Comparison of ENCODE assay signal across 8 mouse cellular contexts in the genomic region with DNA sequence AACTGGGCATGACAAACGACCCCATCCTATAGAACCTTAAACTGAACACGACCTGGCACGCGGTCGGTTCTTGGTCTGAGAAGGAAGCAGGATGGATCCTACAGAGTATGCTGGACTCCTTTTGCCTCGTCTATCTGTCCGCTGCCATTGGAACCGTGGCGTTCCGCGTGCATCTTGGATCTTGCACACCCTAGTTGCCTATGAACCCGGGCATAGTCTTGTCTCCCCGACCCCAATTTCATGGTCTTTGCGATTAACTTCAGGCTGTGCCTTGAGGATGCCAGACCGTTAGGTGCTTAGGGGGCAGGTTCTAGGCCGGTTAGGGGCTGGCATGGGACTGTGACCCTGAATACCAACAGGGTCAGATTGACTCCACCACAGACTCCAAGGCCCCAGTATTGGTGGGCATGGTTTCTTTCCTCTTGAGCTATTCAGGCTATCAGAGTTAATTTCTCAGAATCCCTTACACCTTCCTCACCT. TPM values are rescaled to one million over a fixed set of nuclear protein-coding genes. Genes with fewer than 3 reads are reported as not detected.
A peak's percentile ranks its signal among the peaks of the same experiment; 100 is the strongest.
DNase-seq lines count a peak whose midpoint lies in the region; ATAC-seq and TF ChIP-seq lines count a peak whose summit lies in the region.

No protein-coding gene starts in this region.

- H3K4me2 ChIP-seq in heart, postnatal 0 days (ENCODE audit: low read depth, low read length), result peak overlapping the region; percentile 72
- H3K4me2 ChIP-seq in hindbrain, embryonic 11.5 days (replicated peaks; ENCODE audit: low read depth, low read length), result peak overlapping the region; percentile 89
- H3K4me2 ChIP-seq in midbrain, embryonic 12.5 days (replicated peaks), result peak overlapping the region; percentile 99

- no peak for TF ChIP-seq EP300 in heart, postnatal 0 days (IDR thresholded peaks at IDR 0.05; ENCODE audit: low read depth)

- peak overlapping the region; percentile 91 for H3K9ac ChIP-seq in heart, postnatal 0 days (replicated peaks; ENCODE audit: low read depth, low read length)
- H3K9ac ChIP-seq in hindbrain, embryonic 11.5 days (ENCODE audit: low read depth, low read length), result peak overlapping the region; percentile 99
- H3K9ac ChIP-seq in midbrain, embryonic 12.5 days (replicated peaks), result peak overlapping the region; percentile 99

- H3K4me3 ChIP-seq in heart, postnatal 0 days (ENCODE audit: low read depth, low read length), result peak overlapping the region; percentile 67
- peak overlapping the region; percentile 57 for H3K4me3 ChIP-seq in brown adipose tissue, adult 24 weeks (ENCODE audit: insufficient read depth, low read depth, low read length)
- H3K4me3 ChIP-seq in hindbrain, embryonic 11.5 days (ENCODE audit: low read depth, low read length), result peak overlapping the region; percentile 97
- H3K4me3 ChIP-seq in midbrain, embryonic 12.5 days, result peak overlapping the region; percentile 73

- peaks cover 32% of the 10 kb centered on the region for H3K4me1 ChIP-seq in heart, postnatal 0 days (ENCODE audit: control insufficient read depth, insufficient read depth)
- H3K4me1 ChIP-seq in brown adipose tissue, adult 24 weeks (ENCODE audit: control insufficient read depth, insufficient read depth, insufficient read length, low read length), result peaks cover 18% of the 10 kb centered on the region
- H3K4me1 ChIP-seq in hindbrain, embryonic 11.5 days (replicated peaks; ENCODE audit: control insufficient read depth, insufficient read depth, low read length), result peaks cover 17% of the 10 kb centered on the region
- H3K4me1 ChIP-seq in midbrain, embryonic 12.5 days, result peaks cover 43% of the 10 kb centered on the region

- no peaks in the 10 kb centered on the region for H3K27me3 ChIP-seq in heart, postnatal 0 days (ENCODE audit: control insufficient read depth, insufficient read depth, low read length)
- H3K27me3 ChIP-seq in hindbrain, embryonic 11.5 days (ENCODE audit: control insufficient read depth, insufficient read depth, low read length), result no peaks in the 10 kb centered on the region
- H3K27me3 ChIP-seq in midbrain, embryonic 12.5 days, result no peaks in the 10 kb centered on the region

- no peak for ATAC-seq in heart, postnatal 0 days (ENCODE audit: insufficient read depth, low read depth)
- peak; percentile 4; the same call in 1 of the 2 replicates for ATAC-seq in hindbrain, embryonic 11.5 days (ENCODE audit: low FRiP score)
- 0 out of 2 replicates have a peak, but pooled peaks have one; percentile 1 for ATAC-seq in midbrain, embryonic 12.5 days (ENCODE audit: low FRiP score, low read depth)

- no peak for TF ChIP-seq CTCF in heart, postnatal 0 days (IDR thresholded peaks at IDR 0.05; ENCODE audit: low read depth)

- WGBS in heart, postnatal 0 days, result 15% methylated on average over 16 of the region's 16 CpGs
- WGBS in hindbrain, embryonic 11.5 days, result 9% methylated on average over 16 of the region's 16 CpGs
- 6% methylated on average over 16 of the region's 16 CpGs for WGBS in midbrain, embryonic 12.5 days

- no peak for DNase-seq in heart, postnatal 0 days (ENCODE audit: low spot score)
- no peak for DNase-seq in heart, adult 18-20 months
- DNase-seq in hindbrain, embryonic 11.5 days (ENCODE audit: low spot score), result no peak
- DNase-seq in gastrocnemius, adult 18-20 months (ENCODE audit: low spot score), result no peak
- DNase-seq in MN1 (ENCODE audit: low spot score), result no peak
- no peak for DNase-seq in urinary bladder, postnatal 36 days (ENCODE audit: low spot score in 2 of 2)

- no peaks in the 10 kb centered on the region for H3K9me3 ChIP-seq in heart, postnatal 0 days (replicated peaks; ENCODE audit: control insufficient read depth, low read length)
- H3K9me3 ChIP-seq in hindbrain, embryonic 11.5 days (ENCODE audit: control insufficient read depth, low read length), result no peaks in the 10 kb centered on the region
- no peaks in the 10 kb centered on the region for H3K9me3 ChIP-seq in midbrain, embryonic 12.5 days

- H3K36me3 ChIP-seq in heart, postnatal 0 days (replicated peaks; ENCODE audit: control insufficient read depth, insufficient read depth, low read length), result no peaks in the 10 kb centered on the region
- H3K36me3 ChIP-seq in hindbrain, embryonic 11.5 days (ENCODE audit: control insufficient read depth, insufficient read depth, low read length), result no peaks in the 10 kb centered on the region
- no peaks in the 10 kb centered on the region; the same call in 1 of the 2 replicates for H3K36me3 ChIP-seq in midbrain, embryonic 12.5 days

- H3K27ac ChIP-seq in heart, postnatal 0 days (ENCODE audit: low read depth), result peak overlapping the region; percentile 84
- no peak overlapping the region for H3K27ac ChIP-seq in brown adipose tissue, adult 24 weeks (replicated peaks; ENCODE audit: low read depth, low read length)
- peak overlapping the region; percentile 98 for H3K27ac ChIP-seq in hindbrain, embryonic 11.5 days (ENCODE audit: low read depth, low read length)
- peak overlapping the region; percentile 97 for H3K27ac ChIP-seq in midbrain, embryonic 12.5 days (replicated peaks)

RNA-seq across cellular contexts. Expression of a gene that starts 0.7 kb away (rescaled TPM):
- 21.0 and 48.5 TPM in 2 replicates for total RNA-seq in heart, postnatal 0 days (2014; rRNA removed; ENCODE audit: low replicate concordance)
- polyA plus RNA-seq in heart, postnatal 0 days (2015; fragmentation: Nextera tagmentation; extraction: Ambion mirVana), result 1.0 and 1.1 TPM in 2 replicates
- total RNA-seq in heart, adult 18-20 months (2021), result 10 to 100 TPM; 10.4 to 11.0 TPM
- polyA plus RNA-seq in brown adipose tissue, adult 24 weeks (2012; ENCODE audit: insufficient read depth, insufficient read length, missing spikeins), result 6.0 and 6.9 TPM in 2 replicates
- polyA plus RNA-seq in hindbrain, embryonic 11.5 days (2014; fragmentation: Nextera tagmentation; extraction: Ambion mirVana), result 7.2 and 9.8 TPM in 2 replicates
- polyA plus RNA-seq in midbrain, embryonic 12.5 days (2016; fragmentation: Nextera tagmentation; extraction: Ambion mirVana), result 6.9 and 7.3 TPM in 2 replicates
- total RNA-seq in gastrocnemius, adult 18-20 months (2021), result 1 to 10 TPM; 2.7 to 3.9 TPM

RNA-seq across cellular contexts. Expression of a gene that starts 7.1 kb away (rescaled TPM):
- not detected in 2 replicates for total RNA-seq in heart, postnatal 0 days (2014; rRNA removed; ENCODE audit: low replicate concordance)
- polyA plus RNA-seq in heart, postnatal 0 days (2015; fragmentation: Nextera tagmentation; extraction: Ambion mirVana), result not detected in 2 replicates
- not detected for total RNA-seq in heart, adult 18-20 months (2021)
- not detected in 2 replicates for polyA plus RNA-seq in brown adipose tissue, adult 24 weeks (2012; ENCODE audit: insufficient read depth, insufficient read length, missing spikeins)
- not detected in 2 replicates for polyA plus RNA-seq in hindbrain, embryonic 11.5 days (2014; fragmentation: Nextera tagmentation; extraction: Ambion mirVana)
- not detected in 2 replicates for polyA plus RNA-seq in midbrain, embryonic 12.5 days (2016; fragmentation: Nextera tagmentation; extraction: Ambion mirVana)
- total RNA-seq in gastrocnemius, adult 18-20 months (2021), result not detected

RNA-seq across cellular contexts. Expression of a gene that starts 55.3 kb away (rescaled TPM):
- total RNA-seq in heart, postnatal 0 days (2014; rRNA removed; ENCODE audit: low replicate concordance), result 9.0 and 22.6 TPM in 2 replicates
- polyA plus RNA-seq in heart, postnatal 0 days (2015; fragmentation: Nextera tagmentation; extraction: Ambion mirVana), result 12.1 and 13.0 TPM in 2 replicates
- total RNA-seq in heart, adult 18-20 months (2021), result 10 to 100 TPM; 21.7 to 26.3 TPM
- polyA plus RNA-seq in brown adipose tissue, adult 24 weeks (2012; ENCODE audit: insufficient read depth, insufficient read length, missing spikeins), result 14.9 and 17.9 TPM in 2 replicates
- polyA plus RNA-seq in hindbrain, embryonic 11.5 days (2014; fragmentation: Nextera tagmentation; extraction: Ambion mirVana), result 23.6 and 29.9 TPM in 2 replicates
- 17.1 and 20.6 TPM in 2 replicates for polyA plus RNA-seq in midbrain, embryonic 12.5 days (2016; fragmentation: Nextera tagmentation; extraction: Ambion mirVana)
- 10 to 100 TPM; 15.0 to 18.0 TPM for total RNA-seq in gastrocnemius, adult 18-20 months (2021)
